Mouse (Mus musculus): ENCODE measurements around the gene Alox12e. TPM values are rescaled to one million over a fixed set of nuclear protein-coding genes. Genes with fewer than 3 reads are reported as not detected.

Alox12e gene
- polyA plus RNA-seq, 2 experiments = 0.09 to 0.26 TPM

GRCm38 (mm10) chr11:70288102-70288501 lies 34.3 kb downstream of the Alox12e start:
- TF ChIP-seq POLR2A (IDR thresholded peaks at IDR 0.05; ENCODE audit: borderline replicate concordance, extremely low read depth, insufficient read depth, insufficient read length) = no peak
- Histone ChIP-seq H3K4me1 (ENCODE audit: control insufficient read depth, insufficient read depth, low read length) (no peaks in the 10 kb centered on the region), H3K4me3 (replicated peaks; ENCODE audit: low read length) (no peak overlapping the region), H3K27me3 (ENCODE audit: control insufficient read depth, insufficient read depth, low read length) (no peaks in the 10 kb centered on the region), H3K9ac (ENCODE audit: low read depth, low read length, severe bottlenecking) (no peak overlapping the region), H3K27ac (replicated peaks; ENCODE audit: low read depth, low read length) (no peak overlapping the region), H3K4me2 (replicated peaks; ENCODE audit: low read depth, low read length, severe bottlenecking) (no peak overlapping the region), H3K9me3 (ENCODE audit: control insufficient read depth, low read length) (no peaks in the 10 kb centered on the region), H3K36me3 (ENCODE audit: control insufficient read depth, insufficient read depth, low read length) (no peaks in the 10 kb centered on the region)
- ATAC-seq (ENCODE audit: low FRiP score, low read depth) (no peak), DNase-seq (ENCODE audit: low spot score) (no peak)
- WGBS = 57% methylated on average over 10 of the region's 10 CpGs

- H3K27me3 ChIP-seq (ENCODE audit: control insufficient read depth, insufficient read depth, low read length) = no peaks in the 10 kb centered on the region
- TF ChIP-seq POLR2A (IDR thresholded peaks at IDR 0.05; ENCODE audit: borderline replicate concordance, extremely low read depth, insufficient read depth, insufficient read length) = no peak
- no peak overlapping the region for H3K27ac ChIP-seq (replicated peaks; ENCODE audit: low read depth, low read length)
- no peaks in the 10 kb centered on the region for H3K36me3 ChIP-seq (ENCODE audit: control insufficient read depth, insufficient read depth, low read length)
- no peaks in the 10 kb centered on the region for H3K4me1 ChIP-seq (ENCODE audit: control insufficient read depth, insufficient read depth, low read length)
- H3K9me3 ChIP-seq (ENCODE audit: control insufficient read depth, low read length) = no peaks in the 10 kb centered on the region
- H3K9ac ChIP-seq (ENCODE audit: low read depth, low read length, severe bottlenecking) = no peak overlapping the region
- H3K4me2 ChIP-seq (replicated peaks; ENCODE audit: low read depth, low read length, severe bottlenecking) = no peak overlapping the region
- WGBS = 62% methylated on average over 5 of the region's 5 CpGs
- no peak for ATAC-seq (ENCODE audit: low FRiP score, low read depth)
- no peak for DNase-seq (ENCODE audit: low spot score)
- no peak overlapping the region for H3K4me3 ChIP-seq (replicated peaks; ENCODE audit: low read length)
These were observed 36.7 kb downstream of the Alox12e start for GRCm38 (mm10) chr11:70285686-70286085.

- no peak for TF ChIP-seq POLR2A (IDR thresholded peaks at IDR 0.05; ENCODE audit: borderline replicate concordance, extremely low read depth, insufficient read depth, insufficient read length)
- Histone ChIP-seq H3K4me1 (ENCODE audit: control insufficient read depth, insufficient read depth, low read length) (no peaks in the 10 kb centered on the region), H3K36me3 (ENCODE audit: control insufficient read depth, insufficient read depth, low read length) (no peaks in the 10 kb centered on the region), H3K4me3 (replicated peaks; ENCODE audit: low read length) (no peak overlapping the region), H3K27ac (replicated peaks; ENCODE audit: low read depth, low read length) (no peak overlapping the region), H3K9me3 (ENCODE audit: control insufficient read depth, low read length) (no peaks in the 10 kb centered on the region), H3K4me2 (replicated peaks; ENCODE audit: low read depth, low read length, severe bottlenecking) (no peak overlapping the region), H3K9ac (ENCODE audit: low read depth, low read length, severe bottlenecking) (no peak overlapping the region), H3K27me3 (ENCODE audit: control insufficient read depth, insufficient read depth, low read length) (no peaks in the 10 kb centered on the region)
- ATAC-seq (ENCODE audit: low FRiP score, low read depth) (no peak), DNase-seq (ENCODE audit: low spot score) (peak; percentile 44)
- WGBS = 66% methylated on average over 3 of the region's 3 CpGs
These were observed 37.7 kb downstream of the Alox12e start for GRCm38 (mm10) chr11:70284757-70285156.

GRCm38 (mm10) chr11:70283666-70284065 lies 38.8 kb downstream of the Alox12e start:
- Histone ChIP-seq H3K27me3 (ENCODE audit: control insufficient read depth, insufficient read depth, low read length) (no peaks in the 10 kb centered on the region), H3K4me1 (ENCODE audit: control insufficient read depth, insufficient read depth, low read length) (no peaks in the 10 kb centered on the region), H3K36me3 (ENCODE audit: control insufficient read depth, insufficient read depth, low read length) (no peaks in the 10 kb centered on the region), H3K27ac (replicated peaks; ENCODE audit: low read depth, low read length) (no peak overlapping the region), H3K9ac (ENCODE audit: low read depth, low read length, severe bottlenecking) (no peak overlapping the region), H3K9me3 (ENCODE audit: control insufficient read depth, low read length) (no peaks in the 10 kb centered on the region), H3K4me2 (replicated peaks; ENCODE audit: low read depth, low read length, severe bottlenecking) (no peak overlapping the region), H3K4me3 (replicated peaks; ENCODE audit: low read length) (no peak overlapping the region)
- no peak for TF ChIP-seq POLR2A (IDR thresholded peaks at IDR 0.05; ENCODE audit: borderline replicate concordance, extremely low read depth, insufficient read depth, insufficient read length)
- WGBS = 73% methylated on average over 4 of the region's 4 CpGs
- DNase-seq (ENCODE audit: low spot score) (no peak), ATAC-seq (ENCODE audit: low FRiP score, low read depth) (no peak)

GRCm38 (mm10) chr11:70280441-70280840 lies 42.0 kb downstream of the Alox12e start:
- Histone ChIP-seq H3K27ac (replicated peaks; ENCODE audit: low read depth, low read length) (no peak overlapping the region), H3K9me3 (ENCODE audit: control insufficient read depth, low read length) (no peaks in the 10 kb centered on the region), H3K4me1 (ENCODE audit: control insufficient read depth, insufficient read depth, low read length) (no peaks in the 10 kb centered on the region), H3K9ac (ENCODE audit: low read depth, low read length, severe bottlenecking) (no peak overlapping the region), H3K4me2 (replicated peaks; ENCODE audit: low read depth, low read length, severe bottlenecking) (no peak overlapping the region), H3K27me3 (ENCODE audit: control insufficient read depth, insufficient read depth, low read length) (no peaks in the 10 kb centered on the region), H3K36me3 (ENCODE audit: control insufficient read depth, insufficient read depth, low read length) (no peaks in the 10 kb centered on the region), H3K4me3 (replicated peaks; ENCODE audit: low read length) (no peak overlapping the region)
- no peak for ATAC-seq (ENCODE audit: low FRiP score, low read depth)
- DNase-seq (ENCODE audit: low spot score) = peak; percentile 67
- 61% methylated on average over 3 of the region's 3 CpGs for WGBS
- TF ChIP-seq POLR2A (IDR thresholded peaks at IDR 0.05; ENCODE audit: borderline replicate concordance, extremely low read depth, insufficient read depth, insufficient read length) = no peak

- no peaks in the 10 kb centered on the region for H3K36me3 ChIP-seq (ENCODE audit: control insufficient read depth, insufficient read depth, low read length)
- ATAC-seq (ENCODE audit: low FRiP score, low read depth) = no peak
- no peak overlapping the region for H3K4me2 ChIP-seq (replicated peaks; ENCODE audit: low read depth, low read length, severe bottlenecking)
- no peak overlapping the region for H3K27ac ChIP-seq (replicated peaks; ENCODE audit: low read depth, low read length)
- H3K27me3 ChIP-seq (ENCODE audit: control insufficient read depth, insufficient read depth, low read length) = no peaks in the 10 kb centered on the region
- no peak for TF ChIP-seq POLR2A (IDR thresholded peaks at IDR 0.05; ENCODE audit: borderline replicate concordance, extremely low read depth, insufficient read depth, insufficient read length)
- WGBS = 83% methylated on average over 3 of the region's 3 CpGs
- no peak overlapping the region for H3K9ac ChIP-seq (ENCODE audit: low read depth, low read length, severe bottlenecking)
- no peak overlapping the region for H3K4me3 ChIP-seq (replicated peaks; ENCODE audit: low read length)
- DNase-seq (ENCODE audit: low spot score) = no peak
- no peaks in the 10 kb centered on the region for H3K4me1 ChIP-seq (ENCODE audit: control insufficient read depth, insufficient read depth, low read length)
- no peaks in the 10 kb centered on the region for H3K9me3 ChIP-seq (ENCODE audit: control insufficient read depth, low read length)
These were observed 43.5 kb downstream of the Alox12e start for GRCm38 (mm10) chr11:70278961-70279360.
